Mouse (Mus musculus) central nervous system, embryonic 11.5 days (tissue): ENCODE results near the gene Lrpprc. TPM values are rescaled to one million over a fixed set of nuclear protein-coding genes. Genes with fewer than 3 reads are reported as not detected.

ENCODE experiments used
- polyA plus RNA-seq: library from polyadenylated mRNA; depleted of rRNA; stranded (reverse); fragments of >200 nt; gene quantifications from 2 replicates; pipeline ENCODE4 v1.2.3, GENCODE M21; 2012; rRNA removed

The Lrpprc gene
- polyA plus RNA-seq = 28.5 and 31.8 TPM in 2 replicates

GRCm38 (mm10) chr17:84790447-84791098 is at the start of gene Lrpprc:
Gene Lrpprc (minus strand): TSS chr17:84790789.

GRCm38 (mm10) chr17:84682734-84683717 is 107.6 kb downstream of the Lrpprc start, which contains the start of gene Abcg5:
Gene Abcg5 (minus strand): TSS chr17:84683011.

GRCm38 (mm10) chr17:84675951-84676366 is 114.6 kb downstream of the Lrpprc start, which contains the start of gene Abcg8:
Gene Abcg8 (plus strand): TSS chr17:84676302.

Other genes with a start within 250 kb of the Lrpprc start
- gene Dync2li1, start 164.3 kb downstream of the Lrpprc start, polyA plus RNA-seq = 24.6 and 30.9 TPM in 2 replicates
- gene Abcg8, start 114.5 kb downstream of the Lrpprc start, polyA plus RNA-seq = 0.36 and 0.39 TPM in 2 replicates
- gene Abcg5, start 107.8 kb downstream of the Lrpprc start, polyA plus RNA-seq = 1.8 and 1.9 TPM in 2 replicates
- 75.3 and 120 TPM in 2 replicates for gene Ppm1b, start 166.0 kb upstream of the Lrpprc start, polyA plus RNA-seq
- 1.5 and 1.7 TPM in 2 replicates for gene Slc3a1, start 237.6 kb upstream of the Lrpprc start, polyA plus RNA-seq